Mouse (Mus musculus): ENCODE measurements around the gene Lgals3. TPM values are rescaled to one million over a fixed set of nuclear protein-coding genes. Genes with fewer than 3 reads are reported as not detected.

The Lgals3 gene
- polyA plus RNA-seq, 1 experiment from 2014 or later: 20.3 TPM

DNA sequence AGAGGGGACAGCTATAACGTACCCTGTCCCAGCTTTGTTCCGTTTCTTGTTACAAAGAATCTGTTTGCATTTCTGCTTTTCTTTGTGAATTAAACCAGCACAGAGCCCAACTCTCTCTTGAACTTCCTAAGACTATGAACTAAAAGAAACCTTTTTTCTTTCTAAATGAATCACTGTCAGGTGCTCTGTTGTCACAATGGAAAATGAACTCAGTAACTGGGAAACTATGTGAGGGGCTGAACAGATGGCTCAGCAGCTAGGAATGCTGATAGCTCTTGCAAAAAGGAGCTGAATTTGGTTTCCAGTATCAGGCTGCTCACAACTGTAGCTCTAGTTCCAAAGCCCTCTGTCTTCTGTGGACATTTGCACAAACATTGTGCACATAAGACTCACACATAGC is 16.6 kb upstream of the Lgals3 start:
- ATAC-seq (ENCODE audit: low read depth) (no peak), DNase-seq (no peak)
- H3K4me2 ChIP-seq: no peak overlapping the region
- H3K27ac ChIP-seq: no peak overlapping the region
- H3K4me1 ChIP-seq (replicated peaks): peaks cover 23% of the 10 kb centered on the region
- H3K4me3 ChIP-seq (replicated peaks): no peak overlapping the region
- H3K9me3 ChIP-seq (replicated peaks): no peaks in the 10 kb centered on the region
- H3K27me3 ChIP-seq: no peaks in the 10 kb centered on the region
- WGBS (ENCODE audit: insufficient replicate concordance): 74% methylated on average over 2 of the region's 2 CpGs
- H3K36me3 ChIP-seq: no peaks in the 10 kb centered on the region
- no peak overlapping the region for H3K9ac ChIP-seq

- ATAC-seq (ENCODE audit: low read depth) (no peak), DNase-seq (no peak)
- H3K9me3 ChIP-seq (replicated peaks): no peaks in the 10 kb centered on the region
- H3K27ac ChIP-seq: no peak overlapping the region
- peaks cover 16% of the 10 kb centered on the region for H3K4me1 ChIP-seq (replicated peaks)
- H3K27me3 ChIP-seq: no peaks in the 10 kb centered on the region
- H3K9ac ChIP-seq: no peak overlapping the region
- WGBS (ENCODE audit: insufficient replicate concordance): 85% methylated on average over 10 of the region's 10 CpGs
- no peak overlapping the region for H3K4me3 ChIP-seq (replicated peaks)
- no peak overlapping the region for H3K4me2 ChIP-seq
- no peaks in the 10 kb centered on the region for H3K36me3 ChIP-seq
Measured at GRCm38 (mm10) chr14:47352272-47352671, 15.3 kb upstream of the Lgals3 start.

GRCm38 (mm10) chr14:47353240-47353639 is 14.3 kb upstream of the Lgals3 start:
- ATAC-seq (ENCODE audit: low read depth): no peak
- H3K9me3 ChIP-seq (replicated peaks): no peaks in the 10 kb centered on the region
- 66% methylated on average over 4 of the region's 4 CpGs for WGBS (ENCODE audit: insufficient replicate concordance)

DNA sequence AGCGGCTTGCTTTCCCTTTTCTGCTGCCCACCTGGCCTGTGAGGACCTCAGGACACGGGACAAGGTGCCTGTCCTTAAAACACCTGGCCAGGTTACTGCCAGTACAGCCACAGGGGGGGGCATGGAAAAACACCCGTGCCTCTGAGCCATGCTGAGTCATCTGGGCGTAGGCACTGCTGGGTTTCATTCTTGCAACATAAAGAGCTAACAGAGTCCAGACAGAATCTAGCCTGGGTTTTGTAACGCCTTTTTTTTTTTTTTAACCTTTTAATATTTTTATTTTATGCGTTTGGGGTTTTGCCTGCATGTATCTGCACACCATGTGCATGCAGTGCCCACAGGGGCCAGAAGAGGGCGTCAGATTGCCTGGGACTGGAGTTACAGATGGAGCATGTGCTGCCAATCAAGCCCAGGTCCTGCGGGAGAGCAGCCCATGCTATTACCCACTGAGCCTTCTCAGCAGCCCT is 13.4 kb upstream of the Lgals3 start:
- H3K4me3 ChIP-seq (replicated peaks): no peak overlapping the region
- WGBS (ENCODE audit: insufficient replicate concordance): 45% methylated on average over 8 of the region's 8 CpGs
- H3K9me3 ChIP-seq (replicated peaks): no peaks in the 10 kb centered on the region
- H3K4me1 ChIP-seq (replicated peaks): peaks cover 16% of the 10 kb centered on the region
- ATAC-seq (ENCODE audit: low read depth) (peak; percentile 68), DNase-seq (peak; percentile 59)
- H3K36me3 ChIP-seq: no peaks in the 10 kb centered on the region
- peak overlapping the region; percentile 66 for H3K27ac ChIP-seq
- H3K4me2 ChIP-seq: 0 out of 2 replicates have a peak overlapping the region, but pooled peaks have one; percentile 19
- H3K27me3 ChIP-seq: no peaks in the 10 kb centered on the region
- H3K9ac ChIP-seq: peak overlapping the region; percentile 39; the same call in 1 of the 2 replicates

More at GRCm38 (mm10) chr14:47353240-47353639, 14.3 kb upstream of the Lgals3 start:
- no peak overlapping the region for H3K4me2 ChIP-seq
- H3K9ac ChIP-seq: no peak overlapping the region
- no peak overlapping the region for H3K4me3 ChIP-seq (replicated peaks)
- no peak overlapping the region; the same call in 1 of the 2 replicates for H3K27ac ChIP-seq
- H3K36me3 ChIP-seq: no peaks in the 10 kb centered on the region
- H3K4me1 ChIP-seq (replicated peaks): peaks cover 16% of the 10 kb centered on the region
- H3K27me3 ChIP-seq: no peaks in the 10 kb centered on the region
- DNase-seq: no peak

GRCm38 (mm10) chr14:47354948-47355347 is 12.6 kb upstream of the Lgals3 start:
- H3K4me3 ChIP-seq (replicated peaks): no peak overlapping the region
- no peaks in the 10 kb centered on the region for H3K27me3 ChIP-seq
- 65% methylated on average over 5 of the region's 5 CpGs for WGBS (ENCODE audit: insufficient replicate concordance)
- H3K4me2 ChIP-seq: no peak overlapping the region
- H3K9me3 ChIP-seq (replicated peaks): no peaks in the 10 kb centered on the region
- ATAC-seq (ENCODE audit: low read depth) (no peak), DNase-seq (no peak)
- no peak overlapping the region for H3K9ac ChIP-seq
- H3K36me3 ChIP-seq: no peaks in the 10 kb centered on the region
- peaks cover 16% of the 10 kb centered on the region for H3K4me1 ChIP-seq (replicated peaks)
- H3K27ac ChIP-seq: no peak overlapping the region; the same call in 1 of the 2 replicates

DNA sequence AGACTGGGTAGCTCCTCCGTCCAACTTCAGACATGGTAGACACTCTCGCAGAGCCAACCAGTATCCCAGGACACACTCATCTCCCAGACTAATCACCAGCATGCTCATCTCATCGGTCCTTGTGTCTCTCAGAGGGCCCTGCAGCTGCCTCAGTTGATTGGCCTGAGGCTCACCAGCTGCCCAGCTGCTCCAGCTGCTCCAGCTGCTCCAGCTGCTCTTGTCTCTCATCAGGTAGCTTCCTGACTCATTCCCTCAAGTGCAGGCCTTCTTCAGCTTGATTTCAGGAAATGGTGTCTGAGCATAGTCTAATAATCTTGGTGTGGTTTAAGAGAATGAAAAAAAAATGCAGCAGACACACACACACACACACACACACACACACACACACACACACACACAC is 10.9 kb upstream of the Lgals3 start:
- H3K27me3 ChIP-seq: no peaks in the 10 kb centered on the region
- H3K9ac ChIP-seq: no peak overlapping the region
- H3K4me1 ChIP-seq (replicated peaks): peaks cover 16% of the 10 kb centered on the region
- H3K36me3 ChIP-seq: no peaks in the 10 kb centered on the region
- DNase-seq (no peak), ATAC-seq (ENCODE audit: low read depth) (no peak)
- no peak overlapping the region for H3K27ac ChIP-seq
- WGBS (ENCODE audit: insufficient replicate concordance): 71% methylated on average over 3 of the region's 3 CpGs
- no peak overlapping the region for H3K4me2 ChIP-seq
- no peaks in the 10 kb centered on the region for H3K9me3 ChIP-seq (replicated peaks)
- no peak overlapping the region for H3K4me3 ChIP-seq (replicated peaks)

DNA sequence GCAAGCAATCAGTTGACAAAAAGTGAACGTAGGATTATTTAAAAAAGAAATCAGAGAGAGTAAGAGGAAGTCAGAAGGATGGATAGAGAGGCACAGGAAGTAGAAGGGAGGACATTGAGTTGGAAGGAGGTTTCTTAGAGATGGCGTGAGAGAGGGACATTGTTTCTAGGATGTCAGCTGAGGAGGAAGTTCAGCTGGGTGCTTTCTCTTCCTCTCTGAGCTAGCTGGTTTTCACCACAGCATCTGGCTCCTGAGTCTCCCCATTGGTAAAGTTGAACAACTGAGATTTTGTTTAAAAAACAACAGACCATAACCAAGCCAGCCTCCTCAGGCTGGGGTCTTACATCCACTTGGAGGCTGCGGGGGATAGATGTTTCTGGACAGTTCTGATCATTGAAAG is 7.9 kb upstream of the Lgals3 start:
- Histone ChIP-seq H3K27ac (no peak overlapping the region), H3K9ac (no peak overlapping the region), H3K4me3 (replicated peaks) (no peak overlapping the region), H3K27me3 (no peaks in the 10 kb centered on the region), H3K4me2 (no peak overlapping the region), H3K36me3 (no peaks in the 10 kb centered on the region), H3K4me1 (replicated peaks) (peaks cover 11% of the 10 kb centered on the region), H3K9me3 (replicated peaks) (no peaks in the 10 kb centered on the region)
- WGBS (ENCODE audit: insufficient replicate concordance): 38% methylated on average over 3 of the region's 3 CpGs
- DNase-seq (no peak), ATAC-seq (ENCODE audit: low read depth) (no peak)

DNA sequence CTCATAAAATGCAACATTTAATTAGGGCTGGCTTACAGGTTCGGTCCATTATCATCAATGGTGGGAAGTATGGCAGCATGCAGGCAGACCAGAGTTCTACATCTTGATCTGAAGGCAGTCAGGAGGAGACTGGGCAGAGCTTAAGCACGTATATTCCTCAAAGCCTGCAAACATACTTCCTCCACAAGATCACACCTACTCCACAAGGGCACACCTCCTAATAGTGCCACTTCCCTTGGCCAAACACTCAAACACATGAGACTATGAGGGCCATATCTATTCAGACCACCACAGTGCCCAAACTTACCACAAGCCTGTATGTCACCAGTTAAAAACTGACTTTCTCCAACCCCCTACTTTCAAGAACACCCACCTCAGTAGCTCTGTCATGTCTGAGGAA is 6.1 kb upstream of the Lgals3 start:
- Histone ChIP-seq H3K36me3 (no peaks in the 10 kb centered on the region), H3K27ac (0 out of 2 replicates have a peak overlapping the region, but pooled peaks have one; percentile 2), H3K9me3 (replicated peaks) (no peaks in the 10 kb centered on the region), H3K4me3 (replicated peaks) (no peak overlapping the region), H3K9ac (no peak overlapping the region), H3K27me3 (no peaks in the 10 kb centered on the region), H3K4me2 (no peak overlapping the region), H3K4me1 (replicated peaks) (peaks cover 22% of the 10 kb centered on the region)
- whole genome bisulfite sequencing (ENCODE audit: insufficient replicate concordance): 52% methylated on average over 2 of the region's 2 CpGs
- DNase-seq: no peak
- ATAC-seq (ENCODE audit: low read depth): no peak

GRCm38 (mm10) chr14:47361899-47362298 is 5.7 kb upstream of the Lgals3 start:
- peaks cover 27% of the 10 kb centered on the region for H3K4me1 ChIP-seq (replicated peaks)
- DNase-seq: no peak
- WGBS (ENCODE audit: insufficient replicate concordance): 61% methylated on average over 9 of the region's 9 CpGs

DNA sequence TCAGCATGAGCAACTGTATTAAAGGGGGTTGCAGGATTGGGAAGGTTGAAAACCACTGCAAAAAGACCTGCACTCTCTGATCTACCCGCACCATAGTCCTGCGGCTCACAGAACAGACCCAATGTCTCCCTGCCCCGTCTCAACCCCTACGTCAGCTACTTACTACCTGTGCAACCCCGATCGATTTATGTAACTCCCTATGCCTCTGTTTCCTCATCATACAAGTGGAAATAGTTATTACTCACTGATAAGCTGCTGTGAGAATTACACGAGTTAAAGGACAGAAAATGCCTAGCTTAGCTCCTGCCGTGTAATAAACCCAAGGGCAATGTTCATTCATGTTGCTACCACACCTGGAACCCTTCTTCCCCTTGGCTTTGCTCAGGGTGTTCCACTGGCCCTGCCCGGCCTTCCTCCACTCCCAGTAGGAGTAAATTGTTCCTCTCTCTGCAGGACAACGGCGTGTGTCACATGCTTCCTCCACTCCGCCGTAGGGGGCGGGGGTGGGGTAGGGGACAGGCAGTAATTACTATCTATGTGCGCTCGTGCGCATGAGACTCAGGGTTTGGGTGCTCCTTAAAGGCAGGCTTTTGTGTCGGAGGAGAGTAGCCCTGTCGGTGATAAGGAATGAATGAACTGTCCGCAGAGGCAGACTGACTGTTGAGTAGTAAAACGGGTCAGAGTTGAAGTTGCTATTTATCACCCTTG is 2.7 kb upstream of the Lgals3 start:
- ATAC-seq (ENCODE audit: low read depth) (peak; percentile 81), DNase-seq (peak; percentile 53)
- peaks cover 35% of the 10 kb centered on the region for H3K4me1 ChIP-seq (replicated peaks)
- no peaks in the 10 kb centered on the region for H3K9me3 ChIP-seq (replicated peaks)
- H3K9ac ChIP-seq: peak overlapping the region; percentile 49
- peak overlapping the region; percentile 54 for H3K4me2 ChIP-seq
- no peaks in the 10 kb centered on the region for H3K36me3 ChIP-seq
- H3K27me3 ChIP-seq: 0 out of 2 replicates have a peak, but pooled peaks cover 3% of the 10 kb centered on the region
- H3K27ac ChIP-seq: no peak overlapping the region
- WGBS (ENCODE audit: insufficient replicate concordance): 22% methylated on average over 21 of the region's 21 CpGs
- H3K4me3 ChIP-seq (replicated peaks): peak overlapping the region; percentile 20

More at GRCm38 (mm10) chr14:47361899-47362298, 5.7 kb upstream of the Lgals3 start:
- Histone ChIP-seq H3K36me3 (no peaks in the 10 kb centered on the region), H3K27me3 (no peaks in the 10 kb centered on the region), H3K9me3 (replicated peaks) (no peaks in the 10 kb centered on the region), H3K27ac (0 out of 2 replicates have a peak overlapping the region, but pooled peaks have one; percentile 2), H3K4me3 (replicated peaks) (no peak overlapping the region), H3K9ac (no peak overlapping the region), H3K4me2 (no peak overlapping the region)
- ATAC-seq (ENCODE audit: low read depth): no peak

GRCm38 (mm10) chr14:47366881-47367321 is 650 bp upstream of the Lgals3 start:
- no peaks in the 10 kb centered on the region for H3K9me3 ChIP-seq (replicated peaks)
- H3K4me2 ChIP-seq: no peak overlapping the region
- no peak overlapping the region for H3K27ac ChIP-seq
- H3K4me3 ChIP-seq (replicated peaks): no peak overlapping the region
- no peak for DNase-seq
- H3K9ac ChIP-seq: no peak overlapping the region
- peaks cover 35% of the 10 kb centered on the region for H3K4me1 ChIP-seq (replicated peaks)
- H3K27me3 ChIP-seq: peaks cover 12% of the 10 kb centered on the region
- no peak for ATAC-seq (ENCODE audit: low read depth)
- 23% methylated on average over 7 of the region's 7 CpGs for WGBS (ENCODE audit: insufficient replicate concordance)
- no peaks in the 10 kb centered on the region for H3K36me3 ChIP-seq

- Histone ChIP-seq H3K27ac (no peak overlapping the region), H3K9me3 (replicated peaks) (no peaks in the 10 kb centered on the region), H3K27me3 (peaks cover 37% of the 10 kb centered on the region), H3K4me1 (replicated peaks) (peaks cover 44% of the 10 kb centered on the region), H3K4me2 (no peak overlapping the region), H3K9ac (no peak overlapping the region), H3K36me3 (no peaks in the 10 kb centered on the region), H3K4me3 (replicated peaks) (no peak overlapping the region)
- DNase-seq (no peak), ATAC-seq (ENCODE audit: low read depth) (no peak)
- WGBS (ENCODE audit: insufficient replicate concordance): 75% methylated on average over 5 of the region's 5 CpGs
Measured at GRCm38 (mm10) chr14:47369741-47370140, 2.2 kb downstream of the Lgals3 start.
